Mouse (Mus musculus) E14TG2a.4 (cell line): Measurements from ENCODE around the gene Paqr7.

Experiments
- CTCF ChIP-seq: conservative IDR thresholded peaks from 2 replicates; pipeline ENCODE4 v1.5.1; 2014; ENCODE audit warnings: low read length
- NANOG ChIP-seq: IDR thresholded peaks from 2 replicates; pipeline ENCODE4 v1.6.1; 2014; ENCODE audit warnings: borderline replicate concordance, low read length, mixed read lengths
- POU5F1 ChIP-seq: IDR thresholded peaks from 2 replicates; pipeline ENCODE4 v1.6.1; 2014; ENCODE audit warnings: low read length, borderline replicate concordance

- no peak for TF ChIP-seq CTCF
- TF ChIP-seq POU5F1: no peak
- no peak for TF ChIP-seq NANOG
Measured at GRCm38 (mm10) chr4:134495546-134495923, 962 bp upstream of the Paqr7 start.
